Mouse (Mus musculus) embryonic fibroblast, embryonic 13.5 days (primary cell): ENCODE data around the gene Agk.

Experiments used
- CTCF ChIP-seq: IDR thresholded peaks from 2 replicates; pipeline ENCODE4 v1.5.1; 2011; ENCODE audit warnings: mild to moderate bottlenecking, control low read depth, low read length, moderate library complexity, borderline replicate concordance; ENCODE audit not compliant: insufficient read depth
- POLR2A ChIP-seq: IDR thresholded peaks from 2 replicates; pipeline ENCODE4 v1.6.1; 2011; ENCODE audit warnings: low read depth, mild to moderate bottlenecking, control low read depth, low read length, moderate library complexity

DNA sequence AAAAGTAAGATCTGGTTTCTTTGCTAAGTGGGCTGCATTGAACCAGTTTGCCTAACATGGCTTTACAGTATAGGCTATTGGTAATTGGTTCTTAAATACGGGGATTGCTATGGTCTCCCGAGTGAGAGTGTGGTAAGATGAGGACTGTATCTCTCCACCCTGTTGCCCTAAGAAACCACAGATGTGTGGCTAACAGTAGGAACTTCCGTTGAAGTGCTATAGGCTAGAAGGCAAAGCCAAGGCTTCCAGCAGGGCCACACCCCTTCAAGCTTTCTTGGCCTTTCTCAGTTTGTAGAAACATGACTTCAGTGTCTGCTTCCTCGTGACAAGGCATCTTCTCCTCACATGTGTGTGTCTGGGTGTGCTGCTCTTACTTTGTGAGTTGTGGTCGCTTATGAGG lies 24.3 kb upstream of the Agk start:
- TF ChIP-seq CTCF (no peak), POLR2A (no peak)
